Mouse (Mus musculus): ENCODE measurements around the gene Tcf7l2. TPM values are rescaled to one million over a fixed set of nuclear protein-coding genes. Genes with fewer than 3 reads are reported as not detected.

Tcf7l2 gene
- polyA plus RNA-seq, 1 experiment from 2014 or later: 48.2 TPM

- ATAC-seq (replicated peaks; ENCODE audit: insufficient number of reproducible peaks, insufficient read depth, low FRiP score, low read depth): no peak
- Histone ChIP-seq H3K36me3 (peaks cover 3% of the 10 kb centered on the region; the same call in 1 of the 2 replicates), H3K9me3 (replicated peaks) (no peaks in the 10 kb centered on the region), H3K9ac (no peak overlapping the region), H3K27ac (no peak overlapping the region), H3K4me3 (no peak overlapping the region), H3K4me2 (no peak overlapping the region), H3K27me3 (no peaks in the 10 kb centered on the region), H3K4me1 (replicated peaks) (peaks cover 66% of the 10 kb centered on the region)
Observed at GRCm38 (mm10) chr19:55758158-55758557, 16.5 kb downstream of the Tcf7l2 start.

- no peak for ATAC-seq (replicated peaks; ENCODE audit: insufficient number of reproducible peaks, insufficient read depth, low FRiP score, low read depth)
- no peak overlapping the region for H3K4me2 ChIP-seq
- no peaks in the 10 kb centered on the region for H3K27me3 ChIP-seq
- H3K36me3 ChIP-seq: peaks cover 3% of the 10 kb centered on the region; the same call in 1 of the 2 replicates
- H3K9ac ChIP-seq: no peak overlapping the region
- no peaks in the 10 kb centered on the region for H3K9me3 ChIP-seq (replicated peaks)
- 92% methylated on average over 9 of the region's 9 CpGs for WGBS
- H3K4me1 ChIP-seq (replicated peaks): peaks cover 70% of the 10 kb centered on the region
- no peak overlapping the region for H3K4me3 ChIP-seq
- no peak overlapping the region for H3K27ac ChIP-seq
Observed at GRCm38 (mm10) chr19:55759006-55759405, 17.4 kb downstream of the Tcf7l2 start.

- Histone ChIP-seq H3K27ac (no peak overlapping the region), H3K4me3 (no peak overlapping the region), H3K9ac (no peak overlapping the region), H3K27me3 (no peaks in the 10 kb centered on the region), H3K9me3 (replicated peaks) (no peaks in the 10 kb centered on the region), H3K4me2 (no peak overlapping the region), H3K4me1 (replicated peaks) (peaks cover 50% of the 10 kb centered on the region), H3K36me3 (peaks cover 3% of the 10 kb centered on the region; the same call in 1 of the 2 replicates)
- WGBS: 69% methylated on average over 5 of the region's 5 CpGs
- no peak for ATAC-seq (replicated peaks; ENCODE audit: insufficient number of reproducible peaks, insufficient read depth, low FRiP score, low read depth)
Observed at GRCm38 (mm10) chr19:55761086-55761485, 19.5 kb downstream of the Tcf7l2 start.

GRCm38 (mm10) chr19:55762187-55762586, 20.6 kb downstream of the Tcf7l2 start:
- H3K4me1 ChIP-seq (replicated peaks): peaks cover 45% of the 10 kb centered on the region
- no peak overlapping the region for H3K4me3 ChIP-seq
- 98% methylated on average over 3 of the region's 3 CpGs for WGBS
- no peak overlapping the region for H3K4me2 ChIP-seq
- peaks cover 3% of the 10 kb centered on the region; the same call in 1 of the 2 replicates for H3K36me3 ChIP-seq
- no peaks in the 10 kb centered on the region for H3K9me3 ChIP-seq (replicated peaks)
- H3K27ac ChIP-seq: no peak overlapping the region
- H3K9ac ChIP-seq: no peak overlapping the region
- no peaks in the 10 kb centered on the region for H3K27me3 ChIP-seq
- ATAC-seq (replicated peaks; ENCODE audit: insufficient number of reproducible peaks, insufficient read depth, low FRiP score, low read depth): no peak

GRCm38 (mm10) chr19:55765814-55766213, 24.2 kb downstream of the Tcf7l2 start:
- Histone ChIP-seq H3K9ac (no peak overlapping the region), H3K9me3 (replicated peaks) (no peaks in the 10 kb centered on the region), H3K27ac (no peak overlapping the region), H3K36me3 (peaks cover 3% of the 10 kb centered on the region; the same call in 1 of the 2 replicates), H3K4me3 (no peak overlapping the region), H3K4me2 (no peak overlapping the region), H3K27me3 (no peaks in the 10 kb centered on the region), H3K4me1 (replicated peaks) (peaks cover 51% of the 10 kb centered on the region)
- WGBS: 82% methylated on average over 11 of the region's 11 CpGs
- no peak for ATAC-seq (replicated peaks; ENCODE audit: insufficient number of reproducible peaks, insufficient read depth, low FRiP score, low read depth)

GRCm38 (mm10) chr19:55767104-55767503, 25.5 kb downstream of the Tcf7l2 start:
- peaks cover 3% of the 10 kb centered on the region; the same call in 1 of the 2 replicates for H3K36me3 ChIP-seq
- no peak overlapping the region for H3K4me2 ChIP-seq
- H3K27ac ChIP-seq: 0 out of 2 replicates have a peak overlapping the region, but pooled peaks have one; percentile 9
- H3K9me3 ChIP-seq (replicated peaks): no peaks in the 10 kb centered on the region
- H3K4me1 ChIP-seq (replicated peaks): peaks cover 54% of the 10 kb centered on the region
- H3K27me3 ChIP-seq: no peaks in the 10 kb centered on the region
- H3K9ac ChIP-seq: no peak overlapping the region
- H3K4me3 ChIP-seq: no peak overlapping the region
- no peak for ATAC-seq (replicated peaks; ENCODE audit: insufficient number of reproducible peaks, insufficient read depth, low FRiP score, low read depth)
- WGBS: 74% methylated on average over 6 of the region's 6 CpGs

GRCm38 (mm10) chr19:55767579-55767978, 26.0 kb downstream of the Tcf7l2 start:
- no peak overlapping the region for H3K9ac ChIP-seq
- no peak for ATAC-seq (replicated peaks; ENCODE audit: insufficient number of reproducible peaks, insufficient read depth, low FRiP score, low read depth)
- H3K27me3 ChIP-seq: no peaks in the 10 kb centered on the region
- peaks cover 1% of the 10 kb centered on the region; the same call in 1 of the 2 replicates for H3K36me3 ChIP-seq
- no peak overlapping the region for H3K4me2 ChIP-seq
- peaks cover 55% of the 10 kb centered on the region for H3K4me1 ChIP-seq (replicated peaks)
- 13% methylated on average over 2 of the region's 2 CpGs for WGBS
- H3K27ac ChIP-seq: 0 out of 2 replicates have a peak overlapping the region, but pooled peaks have one; percentile 9
- no peak overlapping the region for H3K4me3 ChIP-seq
- no peaks in the 10 kb centered on the region for H3K9me3 ChIP-seq (replicated peaks)

GRCm38 (mm10) chr19:55768246-55768645, 26.6 kb downstream of the Tcf7l2 start:
- Histone ChIP-seq H3K4me1 (replicated peaks) (peaks cover 56% of the 10 kb centered on the region), H3K27ac (no peak overlapping the region), H3K4me3 (no peak overlapping the region), H3K4me2 (peak overlapping the region; percentile 3; the same call in 1 of the 2 replicates), H3K27me3 (no peaks in the 10 kb centered on the region), H3K36me3 (no peaks in the 10 kb centered on the region), H3K9me3 (replicated peaks) (no peaks in the 10 kb centered on the region), H3K9ac (no peak overlapping the region)
- 41% methylated on average over 11 of the region's 11 CpGs for WGBS
- ATAC-seq (replicated peaks; ENCODE audit: insufficient number of reproducible peaks, insufficient read depth, low FRiP score, low read depth): no peak

- Histone ChIP-seq H3K4me3 (no peak overlapping the region), H3K9me3 (replicated peaks) (no peaks in the 10 kb centered on the region), H3K27me3 (no peaks in the 10 kb centered on the region), H3K4me2 (no peak overlapping the region), H3K4me1 (replicated peaks) (peaks cover 56% of the 10 kb centered on the region), H3K27ac (peak overlapping the region; percentile 4; the same call in 1 of the 2 replicates), H3K9ac (no peak overlapping the region; the same call in 1 of the 2 replicates), H3K36me3 (no peaks in the 10 kb centered on the region)
- 50% methylated on average over 11 of the region's 11 CpGs for WGBS
- ATAC-seq (replicated peaks; ENCODE audit: insufficient number of reproducible peaks, insufficient read depth, low FRiP score, low read depth): no peak
Observed at GRCm38 (mm10) chr19:55768889-55769288, 27.3 kb downstream of the Tcf7l2 start.

- no peak for ATAC-seq (replicated peaks; ENCODE audit: insufficient number of reproducible peaks, insufficient read depth, low FRiP score, low read depth)
- Histone ChIP-seq H3K36me3 (no peaks in the 10 kb centered on the region), H3K4me1 (replicated peaks) (peaks cover 38% of the 10 kb centered on the region)
Observed at GRCm38 (mm10) chr19:55774334-55774733, 32.7 kb downstream of the Tcf7l2 start.

GRCm38 (mm10) chr19:55774824-55775223, 33.2 kb downstream of the Tcf7l2 start:
- H3K4me1 ChIP-seq (replicated peaks): peaks cover 36% of the 10 kb centered on the region
- no peaks in the 10 kb centered on the region for H3K36me3 ChIP-seq
- ATAC-seq (replicated peaks; ENCODE audit: insufficient number of reproducible peaks, insufficient read depth, low FRiP score, low read depth): no peak
- no peak overlapping the region for H3K4me3 ChIP-seq
- no peaks in the 10 kb centered on the region for H3K9me3 ChIP-seq (replicated peaks)
- no peaks in the 10 kb centered on the region for H3K27me3 ChIP-seq
- H3K4me2 ChIP-seq: no peak overlapping the region
- 61% methylated on average over 7 of the region's 7 CpGs for WGBS
- H3K9ac ChIP-seq: no peak overlapping the region
- H3K27ac ChIP-seq: no peak overlapping the region

More at GRCm38 (mm10) chr19:55774334-55774733, 32.7 kb downstream of the Tcf7l2 start:
- no peaks in the 10 kb centered on the region for H3K27me3 ChIP-seq
- WGBS: 22% methylated on average over 4 of the region's 4 CpGs
- H3K9me3 ChIP-seq (replicated peaks): no peaks in the 10 kb centered on the region
- H3K4me3 ChIP-seq: no peak overlapping the region
- H3K4me2 ChIP-seq: no peak overlapping the region
- H3K27ac ChIP-seq: no peak overlapping the region
- H3K9ac ChIP-seq: no peak overlapping the region

- Histone ChIP-seq H3K4me3 (no peak overlapping the region), H3K9ac (no peak overlapping the region), H3K27me3 (no peaks in the 10 kb centered on the region), H3K27ac (no peak overlapping the region), H3K4me1 (replicated peaks) (peaks cover 41% of the 10 kb centered on the region), H3K36me3 (no peaks in the 10 kb centered on the region), H3K4me2 (no peak overlapping the region), H3K9me3 (replicated peaks) (no peaks in the 10 kb centered on the region)
- WGBS: 79% methylated on average over 10 of the region's 10 CpGs
- ATAC-seq (replicated peaks; ENCODE audit: insufficient number of reproducible peaks, insufficient read depth, low FRiP score, low read depth): no peak
Observed at GRCm38 (mm10) chr19:55779871-55780270, 38.3 kb downstream of the Tcf7l2 start.

Data from heart, embryonic 15.5 days (tissue).